Mouse (Mus musculus) embryonic fibroblast, embryonic 13.5 days (primary cell): ENCODE measurements around the gene Mipep. TPM values are rescaled to one million over a fixed set of nuclear protein-coding genes. Genes with fewer than 3 reads are reported as not detected.

ENCODE experiments used
- H3K27ac ChIP-seq: 2 replicates; pipeline ENCODE4 v1.5.1; 2012; ENCODE audit warnings: low read length, control low read depth, inconsistent platforms; ENCODE audit not compliant: insufficient read depth
- H3K4me1 ChIP-seq: 2 replicates; pipeline ENCODE4 v1.6.1; 2011; ENCODE audit warnings: low read length; ENCODE audit not compliant: control insufficient read depth, insufficient read depth
- H3K4me3 ChIP-seq: 2 replicates; pipeline ENCODE4 v1.5.1; 2011; ENCODE audit warnings: mild to moderate bottlenecking, control low read depth, low read length; ENCODE audit not compliant: insufficient read depth
- CTCF ChIP-seq: IDR thresholded peaks from 2 replicates; pipeline ENCODE4 v1.5.1; 2011; ENCODE audit warnings: mild to moderate bottlenecking, control low read depth, low read length, moderate library complexity, borderline replicate concordance; ENCODE audit not compliant: insufficient read depth
- POLR2A ChIP-seq: IDR thresholded peaks from 2 replicates; pipeline ENCODE4 v1.6.1; 2011; ENCODE audit warnings: low read depth, mild to moderate bottlenecking, control low read depth, low read length, moderate library complexity
- polyA plus RNA-seq: library from polyadenylated mRNA; stranded (reverse); fragments of >200 nt; gene quantifications from 2 replicates; pipeline ENCODE4 v1.2.4, GENCODE M21; 2011; ENCODE audit warnings: low read depth; ENCODE audit not compliant: missing spikeins, insufficient read length

Gene Mipep
- polyA plus RNA-seq, 1 experiment, result 9.6 TPM

DNA sequence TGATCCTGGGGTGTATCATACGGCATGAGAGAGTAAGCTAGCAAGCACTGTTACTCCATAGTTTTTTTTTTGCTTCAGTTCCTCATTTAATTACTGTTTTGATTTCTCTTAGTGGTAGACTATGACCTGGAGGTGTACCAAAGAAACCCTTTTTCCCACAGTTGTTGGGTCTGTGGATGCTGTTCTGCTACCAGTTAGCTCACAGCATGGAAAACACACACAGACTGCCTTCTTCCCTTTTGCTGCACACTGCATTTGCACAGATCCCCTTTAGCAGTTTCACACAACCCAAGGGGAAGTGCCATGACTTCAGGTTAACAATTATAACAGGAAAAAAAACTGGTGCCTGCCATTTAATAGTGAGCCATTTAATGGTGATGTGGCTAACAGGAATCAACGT, 45.7 kb downstream of the Mipep start:
- Histone ChIP-seq H3K4me1 (no peaks in the 10 kb centered on the region), H3K27ac (no peak overlapping the region), H3K4me3 (no peak overlapping the region)
- TF ChIP-seq POLR2A (no peak), CTCF (no peak)

DNA sequence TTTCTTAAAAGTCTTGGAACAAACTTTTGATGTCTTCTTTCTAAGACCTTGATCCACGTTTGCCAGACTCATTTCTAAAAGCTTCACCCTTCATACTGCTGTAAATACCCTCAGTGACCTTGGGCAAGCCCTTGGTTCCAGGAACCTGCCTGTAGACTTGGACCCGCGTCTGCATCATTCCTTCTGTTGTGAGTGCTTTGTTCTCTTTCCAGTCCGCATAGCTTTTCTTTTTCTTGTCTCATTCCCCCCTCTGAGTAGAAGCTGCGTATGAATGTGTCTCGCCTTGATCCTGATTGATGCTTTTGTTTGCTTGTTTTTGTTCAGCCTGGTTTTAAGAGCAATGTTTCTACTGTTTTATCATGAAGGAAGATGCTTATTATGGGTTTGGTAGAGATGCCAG, 52.3 kb downstream of the Mipep start:
- Histone ChIP-seq H3K27ac (no peak overlapping the region), H3K4me3 (no peak overlapping the region), H3K4me1 (no peaks in the 10 kb centered on the region)
- TF ChIP-seq POLR2A (no peak), CTCF (no peak)

- Histone ChIP-seq H3K27ac (no peak overlapping the region), H3K4me1 (no peaks in the 10 kb centered on the region), H3K4me3 (no peak overlapping the region)
- no peak for TF ChIP-seq POLR2A
- no peak for TF ChIP-seq CTCF
Measured at GRCm38 (mm10) chr14:60839654-60840053, 55.3 kb downstream of the Mipep start.

- TF ChIP-seq CTCF (no peak), POLR2A (no peak)
- Histone ChIP-seq H3K27ac (no peak overlapping the region), H3K4me3 (no peak overlapping the region)
Measured at GRCm38 (mm10) chr14:60841977-60842659, 57.7 kb downstream of the Mipep start.

GRCm38 (mm10) chr14:60843596-60843995, 59.2 kb downstream of the Mipep start:
- no peaks in the 10 kb centered on the region for H3K4me1 ChIP-seq
- no peak for TF ChIP-seq POLR2A
- no peak for TF ChIP-seq CTCF
- no peak overlapping the region for H3K4me3 ChIP-seq
- H3K27ac ChIP-seq, result no peak overlapping the region

More at GRCm38 (mm10) chr14:60841977-60842659, 57.7 kb downstream of the Mipep start:
- H3K4me1 ChIP-seq, result no peaks in the 10 kb centered on the region

- TF ChIP-seq CTCF (no peak), POLR2A (no peak)
- no peak overlapping the region for H3K27ac ChIP-seq
- no peaks in the 10 kb centered on the region for H3K4me1 ChIP-seq
- no peak overlapping the region for H3K4me3 ChIP-seq
Measured at GRCm38 (mm10) chr14:60845261-60846045, 61.1 kb downstream of the Mipep start.

- TF ChIP-seq POLR2A (no peak), CTCF (no peak)
- no peak overlapping the region for H3K4me3 ChIP-seq
- H3K27ac ChIP-seq, result no peak overlapping the region
- no peaks in the 10 kb centered on the region for H3K4me1 ChIP-seq
Measured at GRCm38 (mm10) chr14:60846174-60846573, 61.8 kb downstream of the Mipep start.

DNA sequence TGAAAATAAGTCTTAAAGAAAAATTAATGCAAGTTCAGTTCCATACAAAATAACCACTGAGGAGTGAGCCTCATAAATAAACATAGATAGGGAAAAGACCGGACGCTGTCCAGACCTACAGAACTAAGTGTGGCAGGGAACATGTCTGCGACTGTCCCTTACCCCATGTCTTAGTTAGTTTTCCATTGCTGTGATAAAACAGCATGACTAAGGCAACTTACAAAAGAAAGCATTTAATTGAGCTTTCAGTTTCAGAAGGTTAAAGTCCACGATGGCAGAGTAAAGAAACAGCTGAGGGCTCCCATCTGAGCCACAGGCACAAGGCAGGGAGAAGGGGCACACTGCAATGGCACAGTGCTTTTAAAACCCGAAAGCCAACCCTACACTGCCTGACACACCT, 63.8 kb downstream of the Mipep start:
- Histone ChIP-seq H3K4me1 (no peaks in the 10 kb centered on the region), H3K4me3 (no peak overlapping the region), H3K27ac (no peak overlapping the region)
- TF ChIP-seq CTCF (no peak), POLR2A (no peak)

DNA sequence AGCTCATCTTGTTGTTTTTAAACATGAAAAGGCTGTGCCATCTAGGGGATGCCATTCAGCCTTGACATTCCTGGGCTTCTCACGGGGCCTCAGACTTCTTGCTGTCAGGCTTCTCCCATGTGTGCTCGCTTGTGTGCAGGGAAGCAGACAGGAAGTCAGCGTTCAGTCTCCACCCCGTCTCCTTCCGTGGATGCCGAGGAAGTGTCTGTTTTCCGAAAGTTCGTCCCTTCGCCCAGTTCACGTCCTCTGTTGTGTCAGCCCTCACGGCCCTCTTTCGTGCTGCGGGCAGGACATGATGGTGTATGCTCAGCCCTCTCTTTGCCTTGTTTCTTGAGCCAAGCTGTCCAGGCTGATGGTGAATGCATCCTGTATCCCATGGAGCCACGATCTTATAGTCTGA, 65.7 kb downstream of the Mipep start:
- H3K27ac ChIP-seq, result no peak overlapping the region
- H3K4me1 ChIP-seq, result no peaks in the 10 kb centered on the region
- H3K4me3 ChIP-seq, result no peak overlapping the region
- no peak for TF ChIP-seq CTCF
- TF ChIP-seq POLR2A, result no peak

- Histone ChIP-seq H3K4me3 (no peak overlapping the region), H3K27ac (no peak overlapping the region), H3K4me1 (no peaks in the 10 kb centered on the region)
- TF ChIP-seq CTCF (no peak), POLR2A (no peak)
Measured at GRCm38 (mm10) chr14:60851632-60852031, 67.3 kb downstream of the Mipep start.
